Mouse (Mus musculus): ENCODE results near the gene Cep162. TPM values are rescaled to one million over a fixed set of nuclear protein-coding genes. Genes with fewer than 3 reads are reported as not detected.

Cep162 gene
- total and polyA plus RNA-seq, 2 experiments from 2014 or later = 2.0 to 2.2 TPM

- ATAC-seq (ENCODE audit: insufficient read depth, low read depth) = no peak
Measured at GRCm38 (mm10) chr9:87248118-87248517, 7.2 kb downstream of the Cep162 start.

DNA sequence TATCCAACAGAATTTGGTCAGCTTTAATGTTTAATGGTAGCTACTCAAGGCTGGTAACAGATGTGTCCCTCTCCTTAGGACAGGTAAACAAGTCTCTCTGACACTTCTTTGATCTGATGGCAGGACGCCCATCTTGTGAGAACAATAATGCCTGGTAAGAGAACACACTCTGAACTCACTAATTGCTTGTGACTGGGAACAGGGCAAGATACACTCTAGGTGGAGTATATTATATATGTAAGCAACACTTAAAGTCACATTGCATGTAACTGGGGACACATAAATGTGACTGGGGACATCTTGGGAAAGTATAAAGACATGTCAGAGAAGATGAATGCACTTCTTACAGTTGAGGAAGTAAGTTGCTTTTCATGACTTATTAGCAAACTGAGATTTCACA, 7.7 kb downstream of the Cep162 start:
- no peak for ATAC-seq (ENCODE audit: insufficient read depth, low read depth)

More at GRCm38 (mm10) chr9:87248118-87248517, 7.2 kb downstream of the Cep162 start:
- no peak overlapping the region for H3K4me3 ChIP-seq (ENCODE audit: low read depth, low read length)
- H3K9me3 ChIP-seq (replicated peaks; ENCODE audit: control insufficient read depth, low read length) = no peaks in the 10 kb centered on the region
- WGBS = 33% methylated on average over 3 of the region's 3 CpGs
- no peaks in the 10 kb centered on the region for H3K4me1 ChIP-seq (ENCODE audit: control insufficient read depth, insufficient read depth)
- peak; percentile 43 for DNase-seq (ENCODE audit: low spot score)
- no peaks in the 10 kb centered on the region for H3K27me3 ChIP-seq (ENCODE audit: control insufficient read depth, insufficient read depth, low read length)
- H3K9ac ChIP-seq (replicated peaks; ENCODE audit: low read depth, low read length) = no peak overlapping the region
- TF ChIP-seq CTCF (IDR thresholded peaks at IDR 0.05; ENCODE audit: low read depth) = peak; percentile 56
- TF ChIP-seq EP300 (IDR thresholded peaks at IDR 0.05; ENCODE audit: low read depth) = no peak
- peaks cover 36% of the 10 kb centered on the region for H3K36me3 ChIP-seq (replicated peaks; ENCODE audit: control insufficient read depth, insufficient read depth, low read length)
- H3K27ac ChIP-seq (ENCODE audit: low read depth) = no peak overlapping the region
- H3K4me2 ChIP-seq (ENCODE audit: low read depth, low read length) = no peak overlapping the region

GRCm38 (mm10) chr9:87213204-87213603, 42.1 kb downstream of the Cep162 start:
- Histone ChIP-seq H3K4me2 (ENCODE audit: low read depth, low read length) (no peak overlapping the region), H3K36me3 (replicated peaks; ENCODE audit: control insufficient read depth, insufficient read depth, low read length) (peaks cover 46% of the 10 kb centered on the region), H3K27ac (ENCODE audit: low read depth) (no peak overlapping the region), H3K4me3 (ENCODE audit: low read depth, low read length) (no peak overlapping the region), H3K4me1 (ENCODE audit: control insufficient read depth, insufficient read depth) (no peaks in the 10 kb centered on the region), H3K9me3 (replicated peaks; ENCODE audit: control insufficient read depth, low read length) (no peaks in the 10 kb centered on the region), H3K27me3 (ENCODE audit: control insufficient read depth, insufficient read depth, low read length) (no peaks in the 10 kb centered on the region), H3K9ac (replicated peaks; ENCODE audit: low read depth, low read length) (no peak overlapping the region)
- ATAC-seq (ENCODE audit: insufficient read depth, low read depth) = no peak
- 73% methylated on average over 4 of the region's 4 CpGs for WGBS
- TF ChIP-seq CTCF (IDR thresholded peaks at IDR 0.05; ENCODE audit: low read depth) (no peak), EP300 (IDR thresholded peaks at IDR 0.05; ENCODE audit: low read depth) (no peak)
- DNase-seq (ENCODE audit: low spot score) = no peak

More for the DNA sequence above, 7.7 kb downstream of the Cep162 start:
- Histone ChIP-seq H3K9ac (replicated peaks; ENCODE audit: low read depth, low read length) (no peak overlapping the region), H3K4me1 (ENCODE audit: control insufficient read depth, insufficient read depth) (no peaks in the 10 kb centered on the region), H3K9me3 (replicated peaks; ENCODE audit: control insufficient read depth, low read length) (no peaks in the 10 kb centered on the region), H3K4me3 (ENCODE audit: low read depth, low read length) (no peak overlapping the region), H3K27ac (ENCODE audit: low read depth) (no peak overlapping the region), H3K27me3 (ENCODE audit: control insufficient read depth, insufficient read depth, low read length) (no peaks in the 10 kb centered on the region), H3K36me3 (replicated peaks; ENCODE audit: control insufficient read depth, insufficient read depth, low read length) (peaks cover 39% of the 10 kb centered on the region), H3K4me2 (ENCODE audit: low read depth, low read length) (no peak overlapping the region)
- WGBS = 74% methylated on average over 1 of the region's 1 CpGs
- DNase-seq (ENCODE audit: low spot score) = no peak
- TF ChIP-seq EP300 (IDR thresholded peaks at IDR 0.05; ENCODE audit: low read depth) (no peak), CTCF (IDR thresholded peaks at IDR 0.05; ENCODE audit: low read depth) (no peak)

GRCm38 (mm10) chr9:87210830-87211339, 44.5 kb downstream of the Cep162 start:
- ATAC-seq (ENCODE audit: insufficient read depth, low read depth) (no peak), DNase-seq (ENCODE audit: low spot score) (no peak)
- no peak overlapping the region for H3K4me2 ChIP-seq (ENCODE audit: low read depth, low read length)
- 91% methylated on average over 9 of the region's 9 CpGs for WGBS
- H3K9me3 ChIP-seq (replicated peaks; ENCODE audit: control insufficient read depth, low read length) = no peaks in the 10 kb centered on the region
- H3K9ac ChIP-seq (replicated peaks; ENCODE audit: low read depth, low read length) = no peak overlapping the region
- TF ChIP-seq EP300 (IDR thresholded peaks at IDR 0.05; ENCODE audit: low read depth) (no peak), CTCF (IDR thresholded peaks at IDR 0.05; ENCODE audit: low read depth) (no peak)
- no peaks in the 10 kb centered on the region for H3K4me1 ChIP-seq (ENCODE audit: control insufficient read depth, insufficient read depth)
- peaks cover 49% of the 10 kb centered on the region for H3K36me3 ChIP-seq (replicated peaks; ENCODE audit: control insufficient read depth, insufficient read depth, low read length)
- no peak overlapping the region for H3K27ac ChIP-seq (ENCODE audit: low read depth)
- no peak overlapping the region for H3K4me3 ChIP-seq (ENCODE audit: low read depth, low read length)
- H3K27me3 ChIP-seq (ENCODE audit: control insufficient read depth, insufficient read depth, low read length) = no peaks in the 10 kb centered on the region

- ATAC-seq (ENCODE audit: insufficient read depth, low read depth) = no peak
- Histone ChIP-seq H3K4me2 (ENCODE audit: low read depth, low read length) (no peak overlapping the region), H3K9ac (replicated peaks; ENCODE audit: low read depth, low read length) (no peak overlapping the region), H3K27me3 (ENCODE audit: control insufficient read depth, insufficient read depth, low read length) (no peaks in the 10 kb centered on the region), H3K27ac (ENCODE audit: low read depth) (no peak overlapping the region), H3K9me3 (replicated peaks; ENCODE audit: control insufficient read depth, low read length) (no peaks in the 10 kb centered on the region), H3K4me1 (ENCODE audit: control insufficient read depth, insufficient read depth) (no peaks in the 10 kb centered on the region), H3K36me3 (replicated peaks; ENCODE audit: control insufficient read depth, insufficient read depth, low read length) (peaks cover 59% of the 10 kb centered on the region), H3K4me3 (ENCODE audit: low read depth, low read length) (no peak overlapping the region)
- DNase-seq (ENCODE audit: low spot score) = no peak
- no peak for TF ChIP-seq CTCF (IDR thresholded peaks at IDR 0.05; ENCODE audit: low read depth)
- TF ChIP-seq EP300 (IDR thresholded peaks at IDR 0.05; ENCODE audit: low read depth) = no peak
- 90% methylated on average over 6 of the region's 6 CpGs for WGBS
Measured at GRCm38 (mm10) chr9:87202431-87202830, 52.9 kb downstream of the Cep162 start.

GRCm38 (mm10) chr9:87200919-87201318, 54.4 kb downstream of the Cep162 start:
- Histone ChIP-seq H3K4me1 (ENCODE audit: control insufficient read depth, insufficient read depth) (no peaks in the 10 kb centered on the region), H3K9ac (replicated peaks; ENCODE audit: low read depth, low read length) (no peak overlapping the region), H3K9me3 (replicated peaks; ENCODE audit: control insufficient read depth, low read length) (no peaks in the 10 kb centered on the region), H3K4me3 (ENCODE audit: low read depth, low read length) (no peak overlapping the region), H3K36me3 (replicated peaks; ENCODE audit: control insufficient read depth, insufficient read depth, low read length) (peaks cover 58% of the 10 kb centered on the region), H3K27me3 (ENCODE audit: control insufficient read depth, insufficient read depth, low read length) (no peaks in the 10 kb centered on the region), H3K4me2 (ENCODE audit: low read depth, low read length) (no peak overlapping the region), H3K27ac (ENCODE audit: low read depth) (no peak overlapping the region)
- ATAC-seq (ENCODE audit: insufficient read depth, low read depth) = no peak
- WGBS = 93% methylated on average over 4 of the region's 4 CpGs
- TF ChIP-seq CTCF (IDR thresholded peaks at IDR 0.05; ENCODE audit: low read depth) (no peak), EP300 (IDR thresholded peaks at IDR 0.05; ENCODE audit: low read depth) (no peak)
- DNase-seq (ENCODE audit: low spot score) = no peak

Measured in heart, postnatal 0 days (tissue).